8 mouse cellular contexts compared by ENCODE assay signal in the genomic region with DNA sequence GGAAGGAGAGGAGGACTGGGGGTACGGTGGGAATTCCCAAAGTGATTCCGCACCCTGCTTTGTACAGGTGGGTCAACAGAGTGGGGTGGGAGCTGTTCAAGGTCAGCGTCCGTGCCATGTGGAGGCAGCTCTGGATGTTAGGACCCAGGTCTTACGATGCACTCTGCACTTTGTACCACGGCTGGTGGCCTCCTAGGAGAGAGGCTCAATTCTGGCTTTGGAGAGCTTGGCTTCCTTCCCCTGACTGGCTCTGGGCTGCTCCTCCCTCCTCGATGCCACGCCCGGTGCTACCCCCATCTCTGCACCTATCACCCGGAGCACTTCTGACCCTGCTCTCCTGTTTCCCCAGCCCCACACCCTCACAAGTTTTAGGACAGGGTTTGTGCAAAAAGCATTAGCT. TPM values are rescaled to one million over a fixed set of nuclear protein-coding genes. Genes with fewer than 3 reads are reported as not detected.
A peak's percentile ranks its signal among the peaks of the same experiment; 100 is the strongest.
DNase-seq lines count a peak whose midpoint lies in the region; ATAC-seq and TF ChIP-seq lines count a peak whose summit lies in the region.

No protein-coding gene starts in this region.

- H3K27ac ChIP-seq in hindbrain, embryonic 11.5 days (ENCODE audit: low read depth, low read length): no peak overlapping the region
- H3K27ac ChIP-seq in limb, embryonic 15.5 days: no peak overlapping the region
- H3K27ac ChIP-seq in neural tube, embryonic 15.5 days (replicated peaks): peak overlapping the region; percentile 82

- no peak for TF ChIP-seq CTCF in G1E (IDR thresholded peaks at IDR 0.05; ENCODE audit: low read depth, low read length)

- H3K27me3 ChIP-seq in G1E (ENCODE audit: insufficient read depth, low read length): peaks cover 2% of the 10 kb centered on the region; the same call in 1 of the 2 replicates
- no peaks in the 10 kb centered on the region for H3K27me3 ChIP-seq in hindbrain, embryonic 11.5 days (ENCODE audit: control insufficient read depth, insufficient read depth, low read length)
- H3K27me3 ChIP-seq in limb, embryonic 15.5 days: no peaks in the 10 kb centered on the region
- H3K27me3 ChIP-seq in neural tube, embryonic 15.5 days (replicated peaks): no peaks in the 10 kb centered on the region

- peaks cover 6% of the 10 kb centered on the region; the same call in 1 of the 2 replicates for H3K9me3 ChIP-seq in G1E (replicated peaks)
- H3K9me3 ChIP-seq in hindbrain, embryonic 11.5 days (ENCODE audit: control insufficient read depth, low read length): no peaks in the 10 kb centered on the region
- H3K9me3 ChIP-seq in limb, embryonic 15.5 days: no peaks in the 10 kb centered on the region
- no peaks in the 10 kb centered on the region for H3K9me3 ChIP-seq in neural tube, embryonic 15.5 days (replicated peaks)

- peaks cover 42% of the 10 kb centered on the region for H3K4me1 ChIP-seq in G1E (ENCODE audit: insufficient read depth, low read depth, low read length)
- H3K4me1 ChIP-seq in hindbrain, embryonic 11.5 days (replicated peaks; ENCODE audit: control insufficient read depth, insufficient read depth, low read length): peaks cover 5% of the 10 kb centered on the region; the same call in 1 of the 2 replicates
- peaks cover 14% of the 10 kb centered on the region for H3K4me1 ChIP-seq in limb, embryonic 15.5 days
- H3K4me1 ChIP-seq in neural tube, embryonic 15.5 days: peaks cover 20% of the 10 kb centered on the region

- WGBS in hindbrain, embryonic 11.5 days: under 1% methylated on average over 10 of the region's 10 CpGs
- 3% methylated on average over 10 of the region's 10 CpGs for WGBS in limb, embryonic 15.5 days
- 8% methylated on average over 10 of the region's 10 CpGs for WGBS in neural tube, embryonic 15.5 days

- peaks cover 13% of the 10 kb centered on the region for H3K36me3 ChIP-seq in G1E (replicated peaks)
- H3K36me3 ChIP-seq in hindbrain, embryonic 11.5 days (ENCODE audit: control insufficient read depth, insufficient read depth, low read length): no peaks in the 10 kb centered on the region
- H3K36me3 ChIP-seq in limb, embryonic 15.5 days: 0 out of 2 replicates have a peak, but pooled peaks cover 3% of the 10 kb centered on the region
- H3K36me3 ChIP-seq in neural tube, embryonic 15.5 days: peaks cover 6% of the 10 kb centered on the region; the same call in 1 of the 2 replicates

- ATAC-seq in cerebellum, adult (ENCODE audit: insufficient number of reproducible peaks, low FRiP score, low TSS enrichment): no peak; the same call in 1 of the 2 replicates
- ATAC-seq in G1E (ENCODE audit: extremely low read depth, insufficient number of reproducible peaks, low FRiP score, poor library complexity, severe bottlenecking): peak; percentile 25; the same call in 1 of the 2 replicates
- peak; percentile 10; the same call in 1 of the 2 replicates for ATAC-seq in hindbrain, embryonic 11.5 days (ENCODE audit: low FRiP score)
- ATAC-seq in limb, embryonic 15.5 days (ENCODE audit: insufficient number of reproducible peaks, low FRiP score, low TSS enrichment, low read depth): no peak
- ATAC-seq in neural tube, embryonic 15.5 days (ENCODE audit: low FRiP score): peak; percentile 38

- DNase-seq in cerebellum, postnatal 10 days: peak; percentile 17 to 33
- DNase-seq in G1E (ENCODE audit: low spot score) (peak; percentile 37), MN1 (ENCODE audit: low spot score) (no peak)
- peak; percentile 33 for DNase-seq in hindbrain, embryonic 11.5 days (ENCODE audit: low spot score)
- DNase-seq in urinary bladder, adult 18-20 months (ENCODE audit: low spot score in 2 of 2): no peak

- peak overlapping the region; percentile 82 for H3K4me3 ChIP-seq in G1E (ENCODE audit: low read depth, low read length)
- peak overlapping the region; percentile 60 for H3K4me3 ChIP-seq in hindbrain, embryonic 11.5 days (ENCODE audit: low read depth, low read length)
- H3K4me3 ChIP-seq in limb, embryonic 15.5 days: peak overlapping the region; percentile 71
- H3K4me3 ChIP-seq in neural tube, embryonic 15.5 days (replicated peaks): peak overlapping the region; percentile 87

- H3K9ac ChIP-seq in hindbrain, embryonic 11.5 days (ENCODE audit: low read depth, low read length): peak overlapping the region; percentile 78
- peak overlapping the region; percentile 57 for H3K9ac ChIP-seq in limb, embryonic 15.5 days
- peak overlapping the region; percentile 91 for H3K9ac ChIP-seq in neural tube, embryonic 15.5 days (replicated peaks)

- H3K4me2 ChIP-seq in hindbrain, embryonic 11.5 days (replicated peaks; ENCODE audit: low read depth, low read length): peak overlapping the region; percentile 75
- peak overlapping the region; percentile 77 for H3K4me2 ChIP-seq in limb, embryonic 15.5 days
- peak overlapping the region; percentile 79 for H3K4me2 ChIP-seq in neural tube, embryonic 15.5 days

RNA-seq across cellular contexts. Expression of a gene that starts 0.8 kb away (rescaled TPM):
- total RNA-seq in G1E (2014; fragmentation: Nextera tagmentation): 16.7 and 36.0 TPM in 2 replicates
- 21.8 and 22.5 TPM in 2 replicates for total RNA-seq in G1E (2017)
- 24.4 and 25.3 TPM in 2 replicates for polyA plus RNA-seq in G1E (2012)
- 80.8 and 85.7 TPM in 2 replicates for polyA plus RNA-seq in hindbrain, embryonic 11.5 days (2014; fragmentation: Nextera tagmentation; extraction: Ambion mirVana)
- polyA plus RNA-seq in limb, embryonic 15.5 days (2015; fragmentation: Nextera tagmentation; extraction: Ambion mirVana): 37.8 and 42.1 TPM in 2 replicates
- polyA plus RNA-seq in neural tube, embryonic 15.5 days (2015; fragmentation: Nextera tagmentation; extraction: Ambion mirVana): 121 and 137 TPM in 2 replicates

RNA-seq across cellular contexts. Expression of a gene that starts 20.6 kb away (rescaled TPM):
- total RNA-seq in G1E (2014; fragmentation: Nextera tagmentation) (50.6 and 57.9 TPM in 2 replicates), G1E (2017) (67.5 and 68.8 TPM in 2 replicates)
- 5.8 and 8.9 TPM in 2 replicates for polyA plus RNA-seq in G1E (2012)
- 61.9 and 64.7 TPM in 2 replicates for polyA plus RNA-seq in hindbrain, embryonic 11.5 days (2014; fragmentation: Nextera tagmentation; extraction: Ambion mirVana)
- 28.8 and 29.9 TPM in 2 replicates for polyA plus RNA-seq in limb, embryonic 15.5 days (2015; fragmentation: Nextera tagmentation; extraction: Ambion mirVana)
- polyA plus RNA-seq in neural tube, embryonic 15.5 days (2015; fragmentation: Nextera tagmentation; extraction: Ambion mirVana): 43.4 and 46.5 TPM in 2 replicates

RNA-seq across cellular contexts. Expression of a gene that starts 25.2 kb away (rescaled TPM):
- total RNA-seq in G1E (2014; fragmentation: Nextera tagmentation): 41.9 and 43.3 TPM in 2 replicates
- total RNA-seq in G1E (2017): 44.4 and 49.7 TPM in 2 replicates
- 62.2 and 79.7 TPM in 2 replicates for polyA plus RNA-seq in G1E (2012)
- polyA plus RNA-seq in hindbrain, embryonic 11.5 days (2014; fragmentation: Nextera tagmentation; extraction: Ambion mirVana): 49.9 and 51.7 TPM in 2 replicates
- 44.6 and 47.3 TPM in 2 replicates for polyA plus RNA-seq in limb, embryonic 15.5 days (2015; fragmentation: Nextera tagmentation; extraction: Ambion mirVana)
- polyA plus RNA-seq in neural tube, embryonic 15.5 days (2015; fragmentation: Nextera tagmentation; extraction: Ambion mirVana): 61.9 and 62.2 TPM in 2 replicates

Comparison
In these comparisons a context has a peak if more than half of its experiments do, and no peak if none do; other contexts are left out.
1. DNase-seq: peak in cerebellum, postnatal 10 days (2 of 2), G1E (single experiment) and hindbrain, embryonic 11.5 days (single experiment); none in MN1 (single experiment) and urinary bladder, adult 18-20 months (0 of 2).
2. ATAC-seq: peak in G1E (single experiment), hindbrain, embryonic 11.5 days (single experiment) and neural tube, embryonic 15.5 days (single experiment); none in cerebellum, adult (single experiment) and limb, embryonic 15.5 days (single experiment).
3. Peak in every context shown above with its lines, with median percentiles within 50 percentile points of each other: H3K4me3 ChIP-seq, H3K4me2 ChIP-seq and H3K9ac ChIP-seq.